Mouse (Mus musculus) E14TG2a.4 (cell line): ENCODE data around the gene Vgll4.
A peak's percentile ranks its signal among the peaks of the same experiment; 100 is the strongest.

ENCODE experiments used
- CTCF ChIP-seq: conservative IDR thresholded peaks from 2 replicates; pipeline ENCODE4 v1.5.1; 2014; ENCODE audit warnings: low read length
- POU5F1 ChIP-seq: IDR thresholded peaks from 2 replicates; pipeline ENCODE4 v1.6.1; 2014; ENCODE audit warnings: low read length, borderline replicate concordance

GRCm38 (mm10) chr6:114871010-114871660 lies 98.7 kb downstream of the Vgll4 start:
- TF ChIP-seq CTCF (peak; percentile 36), POU5F1 (no peak)
